Mouse (Mus musculus): ENCODE results near the gene Hacd1. TPM values are rescaled to one million over a fixed set of nuclear protein-coding genes. Genes with fewer than 3 reads are reported as not detected.
"Not testable (repeated sequence)": the region's sequence is repeated elsewhere in the genome, so short reads cannot be mapped to it uniquely, and the experiment has no call there.

The Hacd1 gene
- 71.4 and 82.9 TPM in 2 replicates for polyA plus RNA-seq (2011; ENCODE audit: insufficient read length, low read depth, missing spikeins)

DNA sequence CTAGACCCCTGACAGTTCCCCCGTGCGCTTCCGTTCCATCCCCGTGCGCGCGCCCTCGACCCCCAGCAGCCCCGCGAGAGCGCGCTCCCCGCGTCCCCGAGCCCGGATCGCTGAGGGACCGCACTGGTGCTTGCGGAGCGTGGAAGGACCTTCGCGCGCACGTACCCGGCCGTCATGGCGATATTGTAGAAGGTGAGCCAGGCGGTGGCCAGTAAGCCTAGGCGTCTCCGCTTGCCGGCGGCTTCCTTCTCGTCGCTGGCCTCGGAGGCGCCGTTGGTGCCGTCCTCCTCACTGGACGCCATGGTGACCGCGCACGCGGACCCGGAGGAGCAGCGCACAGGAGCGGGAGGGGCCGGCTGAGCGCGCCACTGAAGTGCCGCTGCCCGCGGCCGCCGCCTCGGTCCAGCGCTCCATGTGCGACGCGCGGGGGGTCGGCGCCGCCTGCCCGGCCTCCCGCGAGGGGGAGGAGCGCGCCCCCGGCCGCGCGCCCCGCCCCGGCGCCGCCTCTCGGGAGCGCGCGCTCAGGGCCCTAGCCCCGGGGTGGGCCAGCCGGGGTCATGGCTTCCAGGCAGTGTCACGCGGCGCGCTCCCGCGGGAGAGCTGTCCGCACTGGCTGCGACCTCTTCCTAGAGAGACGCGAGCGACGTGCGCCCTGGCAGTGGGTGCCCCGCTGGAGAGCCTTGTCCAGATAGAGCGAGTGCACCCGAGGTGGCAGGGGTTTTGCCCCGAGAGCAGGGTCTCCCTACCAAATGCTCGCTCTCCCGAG, at the start of gene Hacd1:
Gene Hacd1 (minus strand): TSS at position 570 of the 766 bp plus-strand sequence.
- H3K4me3 ChIP-seq (ENCODE audit: insufficient read depth, low read length), result peak within 1 kb of the TSS; percentile 94
- H3K27ac ChIP-seq (ENCODE audit: insufficient read depth, low read length), result peak within 1 kb of the TSS; percentile 50
- TF ChIP-seq POLR2A (IDR thresholded peaks at IDR 0.05; ENCODE audit: low read depth, low read length) (peak; percentile 48), CTCF (IDR thresholded peaks at IDR 0.05; ENCODE audit: borderline replicate concordance, insufficient read depth, low read length) (no peak)
- peaks cover 5% of the 10 kb centered on the region; the same call in 1 of the 2 replicates for H3K4me1 ChIP-seq (ENCODE audit: control insufficient read depth, insufficient read depth, low read length)

DNA sequence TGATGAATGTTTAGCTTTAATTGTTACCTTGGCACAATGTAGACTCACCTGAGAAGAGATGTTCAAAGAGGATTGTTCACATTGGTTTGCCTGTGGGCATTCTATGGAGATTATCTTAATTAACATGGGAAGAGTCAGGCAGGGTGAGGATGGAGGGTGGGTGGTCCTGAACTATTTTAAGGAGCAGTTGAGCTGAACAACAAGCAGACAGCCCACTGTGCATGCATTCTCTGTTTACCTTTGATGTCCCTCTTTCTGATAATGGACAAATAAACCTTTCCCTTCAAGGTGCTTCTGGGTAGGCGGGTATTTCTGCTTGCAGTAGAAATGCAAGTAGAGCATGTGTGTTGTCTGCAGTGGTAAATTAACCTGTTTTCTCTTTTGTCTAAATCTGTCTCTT, 48.0 kb upstream of the Hacd1 start:
- H3K27ac ChIP-seq (ENCODE audit: insufficient read depth, low read length), result no peak overlapping the region
- peaks cover 4% of the 10 kb centered on the region for H3K4me1 ChIP-seq (ENCODE audit: control insufficient read depth, insufficient read depth, low read length)
- no peak for TF ChIP-seq CTCF (IDR thresholded peaks at IDR 0.05; ENCODE audit: borderline replicate concordance, insufficient read depth, low read length)
- TF ChIP-seq POLR2A (IDR thresholded peaks at IDR 0.05; ENCODE audit: low read depth, low read length), result no peak
- no peak overlapping the region for H3K4me3 ChIP-seq (ENCODE audit: insufficient read depth, low read length)

DNA sequence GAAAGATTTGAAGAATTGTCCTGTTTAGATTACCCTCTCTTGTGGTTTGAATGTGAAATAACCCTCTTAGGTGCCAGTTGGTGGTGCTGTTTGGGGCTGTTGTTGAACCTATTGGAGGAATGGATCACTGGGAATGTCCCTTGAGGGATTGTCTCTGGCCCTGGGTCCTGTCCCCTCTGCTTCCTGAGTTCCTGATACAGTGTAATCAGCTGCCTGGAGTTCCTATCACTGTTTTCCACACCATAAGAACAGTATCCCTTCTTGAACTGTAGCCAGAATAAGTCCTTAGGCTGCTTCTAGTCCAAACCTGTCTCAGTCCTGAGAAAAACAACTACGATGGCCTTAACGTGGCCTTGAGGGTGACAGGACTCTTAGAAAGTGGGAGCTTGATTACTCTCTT, 46.7 kb upstream of the Hacd1 start:
- no peaks in the 10 kb centered on the region for H3K4me1 ChIP-seq (ENCODE audit: control insufficient read depth, insufficient read depth, low read length)
- TF ChIP-seq CTCF (IDR thresholded peaks at IDR 0.05; ENCODE audit: borderline replicate concordance, insufficient read depth, low read length), result no peak
- TF ChIP-seq POLR2A (IDR thresholded peaks at IDR 0.05; ENCODE audit: low read depth, low read length), result no peak
- no peak overlapping the region for H3K4me3 ChIP-seq (ENCODE audit: insufficient read depth, low read length)
- H3K27ac ChIP-seq (ENCODE audit: insufficient read depth, low read length), result no peak overlapping the region

DNA sequence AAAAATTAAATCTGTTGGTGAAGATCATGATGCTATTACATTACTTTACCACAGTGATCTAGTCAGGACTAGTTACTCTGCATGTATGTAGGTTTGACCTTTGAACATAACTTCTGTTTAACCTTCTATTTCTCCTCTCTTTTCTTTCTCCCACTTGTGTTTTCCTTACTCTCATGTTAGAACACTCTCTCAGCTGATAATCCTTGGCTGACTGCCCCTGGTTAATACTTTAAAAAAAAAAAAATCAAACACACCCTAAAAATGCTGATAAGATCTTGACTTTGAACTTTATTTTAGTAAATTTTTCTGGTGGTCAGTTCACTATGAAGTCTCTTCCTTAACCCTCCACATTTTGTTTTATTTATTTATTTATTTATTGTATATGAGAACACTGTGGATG, 44.6 kb upstream of the Hacd1 start:
- no peak overlapping the region for H3K4me3 ChIP-seq (ENCODE audit: insufficient read depth, low read length)
- no peak overlapping the region for H3K27ac ChIP-seq (ENCODE audit: insufficient read depth, low read length)
- no peak for TF ChIP-seq CTCF (IDR thresholded peaks at IDR 0.05; ENCODE audit: borderline replicate concordance, insufficient read depth, low read length)
- no peak for TF ChIP-seq POLR2A (IDR thresholded peaks at IDR 0.05; ENCODE audit: low read depth, low read length)
- H3K4me1 ChIP-seq (ENCODE audit: control insufficient read depth, insufficient read depth, low read length), result no peaks in the 10 kb centered on the region

DNA sequence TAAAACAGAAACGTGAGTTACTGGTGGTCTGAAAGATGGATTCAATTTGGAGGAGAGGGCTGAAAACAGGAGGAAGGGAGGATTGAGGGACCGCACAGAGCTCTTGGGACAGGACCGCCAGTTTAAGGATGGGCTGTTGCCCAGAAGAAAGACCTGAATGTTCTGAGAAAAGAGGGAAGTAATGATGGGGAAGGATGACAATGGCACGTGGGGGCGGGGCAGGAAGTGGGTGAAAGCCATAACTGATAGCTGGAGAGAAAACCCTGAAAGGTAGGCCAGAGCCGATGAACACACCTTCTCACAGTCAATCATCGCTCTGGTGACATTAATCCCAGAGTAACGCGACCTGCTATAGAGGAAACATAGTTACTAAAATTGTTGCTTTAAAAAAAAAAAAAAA, 22.6 kb upstream of the Hacd1 start:
- not testable (repeated sequence) for H3K27ac ChIP-seq (ENCODE audit: insufficient read depth, low read length); H3K4me3 ChIP-seq (ENCODE audit: insufficient read depth, low read length); H3K4me1 ChIP-seq (ENCODE audit: control insufficient read depth, insufficient read depth, low read length)

DNA sequence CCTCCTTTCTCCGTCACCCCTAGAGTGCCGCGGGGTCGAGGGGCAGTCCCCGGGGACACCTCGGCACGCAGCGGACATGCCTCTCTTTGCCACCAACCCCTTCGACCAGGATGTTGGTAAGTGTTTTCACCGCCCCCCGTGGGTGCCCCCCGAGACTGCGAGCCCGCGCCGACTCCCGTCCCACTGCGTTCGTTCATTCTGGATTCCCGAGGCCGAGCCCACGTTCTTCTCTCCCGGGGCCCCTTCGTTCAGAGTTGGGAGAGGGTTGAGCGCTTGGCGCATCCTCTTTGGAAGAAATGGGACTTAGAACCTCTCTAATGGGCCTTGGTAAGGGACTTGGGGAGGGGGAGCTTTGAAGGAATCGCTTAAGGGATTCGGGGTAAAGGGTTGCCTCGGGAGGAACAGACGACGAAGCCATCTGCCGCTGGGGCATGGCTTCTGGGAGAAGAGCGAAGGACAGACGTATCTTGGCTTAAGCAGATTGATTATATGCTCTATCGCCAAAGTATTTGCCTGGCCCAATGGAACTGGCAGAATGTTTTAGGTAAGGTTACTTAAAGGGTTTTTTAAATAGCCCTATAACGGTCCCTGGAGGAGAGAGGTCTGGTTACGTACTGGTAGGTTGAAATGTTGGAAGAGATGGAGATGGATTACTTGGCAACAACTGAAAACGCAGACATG, 18.4 kb upstream of the Hacd1 start:
- H3K4me3 ChIP-seq (ENCODE audit: insufficient read depth, low read length), result peak overlapping the region; percentile 99
- TF ChIP-seq POLR2A (IDR thresholded peaks at IDR 0.05; ENCODE audit: low read depth, low read length) (no peak), CTCF (IDR thresholded peaks at IDR 0.05; ENCODE audit: borderline replicate concordance, insufficient read depth, low read length) (no peak)
- peak overlapping the region; percentile 98 for H3K27ac ChIP-seq (ENCODE audit: insufficient read depth, low read length)
- peaks cover 4% of the 10 kb centered on the region; the same call in 1 of the 2 replicates for H3K4me1 ChIP-seq (ENCODE audit: control insufficient read depth, insufficient read depth, low read length)

DNA sequence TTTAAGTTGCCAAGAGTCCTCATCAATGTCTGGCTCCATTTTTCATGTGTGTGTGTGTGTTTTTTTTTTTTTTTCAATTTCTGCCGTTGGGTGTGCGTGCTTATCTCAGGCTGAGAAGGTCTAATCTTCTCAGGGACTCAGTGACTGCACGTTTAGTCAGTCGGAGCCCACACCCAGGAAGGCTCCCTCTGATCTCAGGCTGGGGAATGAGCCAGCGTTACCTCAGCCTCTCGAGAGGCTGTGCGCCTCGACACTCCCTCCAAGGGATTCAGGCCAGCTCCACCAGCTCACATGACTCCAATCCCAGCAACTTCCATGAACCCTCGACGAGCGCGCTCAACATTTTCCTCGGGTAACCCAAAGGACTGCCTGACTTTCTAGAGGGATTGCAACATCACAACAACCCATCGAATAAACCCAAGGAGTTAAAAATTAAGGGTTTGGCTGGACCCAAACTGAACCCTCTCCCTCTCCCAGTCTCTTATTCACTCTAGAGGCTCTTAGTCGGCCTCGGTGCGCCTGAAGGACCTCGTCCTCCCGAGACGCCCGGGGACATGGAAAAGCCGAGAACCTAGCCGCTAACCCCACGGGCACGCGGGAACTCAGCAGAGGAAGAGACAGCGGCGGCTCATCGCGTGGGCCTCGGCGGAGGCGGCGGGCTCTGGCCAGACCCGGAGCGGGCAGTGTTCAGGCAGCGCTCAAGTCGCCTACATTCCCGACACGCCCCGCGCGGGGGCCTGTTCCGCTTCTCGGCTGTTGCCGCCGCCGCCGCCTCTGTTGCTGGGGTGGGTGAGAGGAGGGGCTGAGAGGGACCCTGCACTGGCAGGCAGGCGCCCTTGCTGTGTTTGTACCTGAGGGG, 17.7 kb upstream of the Hacd1 start, which contains the start of gene Stam:
Gene Stam (plus strand): TSS at position 737 of the 859 bp plus-strand sequence.
- Histone ChIP-seq H3K4me3 (ENCODE audit: insufficient read depth, low read length) (peak within 1 kb of the TSS; percentile 99), H3K4me1 (ENCODE audit: control insufficient read depth, insufficient read depth, low read length) (peaks cover 4% of the 10 kb centered on the region; the same call in 1 of the 2 replicates), H3K27ac (ENCODE audit: insufficient read depth, low read length) (peak within 1 kb of the TSS; percentile 98)
- TF ChIP-seq POLR2A (IDR thresholded peaks at IDR 0.05; ENCODE audit: low read depth, low read length) (peak; percentile 88), CTCF (IDR thresholded peaks at IDR 0.05; ENCODE audit: borderline replicate concordance, insufficient read depth, low read length) (no peak)

DNA sequence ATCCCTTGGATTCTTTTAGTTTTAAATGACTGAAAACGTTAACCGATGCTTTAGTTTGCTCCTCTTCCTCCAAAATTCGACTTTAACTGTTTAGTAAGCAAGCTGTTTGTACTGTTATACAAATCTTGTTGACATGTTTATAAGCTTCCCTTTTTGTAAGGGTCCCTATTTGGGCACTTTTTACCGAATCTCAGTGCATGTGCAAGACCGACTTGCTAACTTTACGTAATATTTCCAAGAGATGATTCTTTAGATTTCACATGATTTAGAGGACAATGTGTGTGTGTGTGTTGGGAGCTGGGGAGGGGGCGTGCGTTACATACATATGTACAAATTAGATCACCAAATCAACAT, 17.1 kb upstream of the Hacd1 start:
- Histone ChIP-seq H3K4me1 (ENCODE audit: control insufficient read depth, insufficient read depth, low read length) (peaks cover 4% of the 10 kb centered on the region; the same call in 1 of the 2 replicates), H3K4me3 (ENCODE audit: insufficient read depth, low read length) (peak overlapping the region; percentile 99), H3K27ac (ENCODE audit: insufficient read depth, low read length) (peak overlapping the region; percentile 98)
- TF ChIP-seq CTCF (IDR thresholded peaks at IDR 0.05; ENCODE audit: borderline replicate concordance, insufficient read depth, low read length) (no peak), POLR2A (IDR thresholded peaks at IDR 0.05; ENCODE audit: low read depth, low read length) (no peak)

DNA sequence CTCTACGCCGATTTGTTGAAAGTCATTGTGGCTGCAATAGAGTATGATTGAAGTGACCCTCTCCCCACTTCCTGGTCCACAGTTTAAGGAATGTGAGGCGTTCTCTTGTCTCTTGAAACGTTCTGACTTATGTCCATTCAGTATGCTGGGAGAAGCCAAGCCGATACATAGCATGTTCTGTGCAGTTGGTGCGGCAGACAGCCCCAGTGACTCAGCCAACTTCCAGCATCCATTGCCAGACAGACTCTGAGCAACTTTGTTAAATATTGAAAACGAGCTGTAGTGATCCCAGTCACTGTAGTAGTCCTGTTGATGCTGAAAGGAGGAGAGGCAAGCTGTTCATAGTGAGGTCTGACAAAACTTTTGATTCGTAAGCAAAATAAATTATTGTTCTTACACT, 14.5 kb upstream of the Hacd1 start:
- no peak overlapping the region for H3K27ac ChIP-seq (ENCODE audit: insufficient read depth, low read length)
- H3K4me1 ChIP-seq (ENCODE audit: control insufficient read depth, insufficient read depth, low read length), result peaks cover 4% of the 10 kb centered on the region; the same call in 1 of the 2 replicates
- no peak for TF ChIP-seq POLR2A (IDR thresholded peaks at IDR 0.05; ENCODE audit: low read depth, low read length)
- TF ChIP-seq CTCF (IDR thresholded peaks at IDR 0.05; ENCODE audit: borderline replicate concordance, insufficient read depth, low read length), result no peak

More for the DNA sequence above, 14.5 kb upstream of the Hacd1 start:
- H3K4me3 ChIP-seq (ENCODE audit: insufficient read depth, low read length), result no peak overlapping the region

All from embryonic fibroblast, embryonic 13.5 days (primary cell).